Mouse (Mus musculus) lung, adult 2 months (tissue): ENCODE measurements at regions not wholly inside any gene's neighbourhood (a gene's known extent, or its start where the extent isn't known, plus 50 kb on each side); places are given as distances from the start of the nearest gene placed in this dataset.

Experiments used
- DNase-seq: peaks from one replicate; pipeline ENCODE4 v3.0.0; 2022
- H3K4me1 ChIP-seq: fragments of 200-500 bp; 2 replicates; pipeline ENCODE4 v1.6.1; 2011; ENCODE audit warnings: low read length; ENCODE audit not compliant: control insufficient read depth, insufficient read depth
- H3K4me3 ChIP-seq: fragments of 200-500 bp; replicated peaks from 2 replicates; pipeline ENCODE3; 2011; ENCODE audit warnings: low read depth, mild to moderate bottlenecking, control low read depth, low read length; ENCODE audit errors: extremely low read depth
- CTCF ChIP-seq: fragments of 200-500 bp; IDR thresholded peaks from 2 replicates; pipeline ENCODE4 v1.5.1; 2011; ENCODE audit warnings: mild to moderate bottlenecking, low read length, control low read depth; ENCODE audit not compliant: insufficient read depth
- POLR2A ChIP-seq: fragments of 200-500 bp; IDR thresholded peaks from 2 replicates; pipeline ENCODE4 v1.6.1; 2011; ENCODE audit warnings: low read depth, mild to moderate bottlenecking, control low read depth, low read length, borderline replicate concordance; ENCODE audit errors: extremely low read depth
- WGBS: fragments of 180-500 bp; shearing (Covaris S2); methylation state at CpG from one replicate; pipeline ENCODE4 v1.1.7; 2018; 5-methylcytosine and 5-hydroxymethylcytosine counted together

DNA sequence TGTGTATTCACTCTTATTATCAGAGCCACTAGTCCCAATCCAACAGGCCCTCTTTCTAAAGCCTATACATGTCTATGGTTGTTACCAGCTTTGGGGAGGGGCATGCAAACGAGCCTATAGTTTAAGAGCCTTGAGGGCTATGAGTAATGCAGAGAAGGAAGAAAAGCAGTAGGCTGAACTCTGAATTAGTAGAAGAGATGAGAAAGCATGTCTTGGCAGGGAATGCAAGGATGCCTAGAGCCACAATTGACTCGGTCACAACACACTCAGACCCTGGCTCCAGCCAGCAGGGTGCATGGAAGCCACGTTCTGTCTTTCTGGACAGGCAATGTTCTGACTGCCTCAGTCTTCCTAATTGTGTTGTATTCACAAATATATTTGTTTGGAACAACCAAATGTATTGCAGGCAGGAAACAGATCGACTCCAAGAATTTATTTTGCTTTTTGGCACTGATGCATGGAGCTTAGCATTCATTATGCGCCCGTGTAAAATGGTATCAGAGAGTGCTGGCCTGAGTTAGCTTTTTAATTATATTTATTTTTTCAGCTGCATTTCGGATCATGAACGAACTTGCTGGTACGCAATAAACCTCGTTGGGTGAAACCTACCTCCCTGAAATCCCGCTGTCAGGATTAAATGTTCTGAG is 110.2 kb downstream of the Rybp start:
- TF ChIP-seq CTCF (no peak), POLR2A (no peak)
- WGBS: 80% methylated on average over 11 of the region's 11 CpGs
- no peak overlapping the region for H3K4me3 ChIP-seq
- H3K4me1 ChIP-seq: peaks cover 5% of the 10 kb centered on the region
- DNase-seq: no peak

DNA sequence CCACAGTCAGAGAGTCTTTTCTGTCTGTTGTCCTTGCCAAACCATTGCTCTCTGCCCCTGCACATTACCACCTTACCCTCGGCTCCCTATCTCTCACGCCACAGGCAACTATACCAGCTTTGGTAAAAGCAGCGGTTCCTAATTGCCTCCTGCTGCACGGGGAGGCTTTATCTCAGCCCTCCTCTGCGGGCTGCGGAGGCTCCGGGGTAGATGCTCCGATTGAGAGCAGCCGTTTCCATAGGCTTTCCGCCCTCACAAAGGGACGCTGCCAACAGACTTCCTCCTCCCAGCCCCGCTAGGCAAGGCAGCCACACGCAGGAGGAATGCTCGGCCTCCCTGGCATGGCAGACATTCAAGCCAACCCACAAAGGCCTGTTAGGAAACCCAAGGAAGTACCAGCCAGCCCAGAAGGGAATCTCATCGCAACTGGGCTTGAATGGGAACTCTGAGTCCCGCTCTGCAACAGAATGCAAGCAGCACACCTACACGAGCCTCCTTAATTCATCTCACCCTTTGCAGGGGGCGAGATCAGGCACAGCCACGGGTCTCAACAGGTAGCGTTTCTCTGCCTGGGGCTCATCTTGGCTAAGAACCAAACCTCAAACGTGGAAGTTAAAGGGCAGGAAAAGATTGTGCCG is 116.5 kb downstream of the Rybp start:
- 11% methylated on average over 22 of the region's 22 CpGs for WGBS
- TF ChIP-seq POLR2A (no peak), CTCF (no peak)
- DNase-seq: peak; percentile 50
- Histone ChIP-seq H3K4me3 (no peak overlapping the region), H3K4me1 (peaks cover 10% of the 10 kb centered on the region)

DNA sequence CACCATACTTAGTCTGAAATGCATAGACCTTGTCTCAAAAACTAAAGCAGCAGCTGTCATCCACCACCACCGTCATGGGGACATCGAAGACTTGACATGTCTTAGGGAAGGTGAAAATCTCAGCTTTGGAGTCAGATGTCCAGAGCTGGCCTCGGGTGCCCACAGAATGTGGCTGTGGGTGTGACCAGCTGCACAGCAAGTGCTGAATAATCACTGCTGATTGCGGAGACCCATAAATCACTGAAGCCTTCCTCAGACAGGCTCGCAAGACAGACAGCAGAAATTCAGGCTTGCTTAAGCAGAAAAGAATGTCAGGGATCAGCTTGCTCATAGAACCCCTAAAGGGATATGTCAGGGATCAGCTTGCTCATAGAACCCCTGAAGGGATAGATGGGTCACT is 120.0 kb downstream of the Rybp start:
- Histone ChIP-seq H3K4me1 (peaks cover 21% of the 10 kb centered on the region), H3K4me3 (no peak overlapping the region)
- no peak for TF ChIP-seq CTCF
- no peak for TF ChIP-seq POLR2A
- no peak for DNase-seq
- 79% methylated on average over 5 of the region's 5 CpGs for WGBS

GRCm38 (mm10) chr6:100165746-100166145 is 121.5 kb downstream of the Rybp start:
- DNase-seq: no peak
- 90% methylated on average over 3 of the region's 3 CpGs for WGBS
- peaks cover 16% of the 10 kb centered on the region for H3K4me1 ChIP-seq
- no peak overlapping the region for H3K4me3 ChIP-seq
- TF ChIP-seq CTCF (no peak), POLR2A (no peak)

GRCm38 (mm10) chr6:100164162-100164561 is 123.1 kb downstream of the Rybp start:
- DNase-seq: no peak
- 63% methylated on average over 4 of the region's 4 CpGs for WGBS
- TF ChIP-seq CTCF: no peak
- Histone ChIP-seq H3K4me1 (peaks cover 12% of the 10 kb centered on the region), H3K4me3 (no peak overlapping the region)

- WGBS: 51% methylated on average over 5 of the region's 5 CpGs
- DNase-seq: no peak
- TF ChIP-seq POLR2A: no peak
- peaks cover 12% of the 10 kb centered on the region for H3K4me1 ChIP-seq
- no peak overlapping the region for H3K4me3 ChIP-seq
Observed at GRCm38 (mm10) chr6:100163814-100164130, 123.5 kb downstream of the Rybp start.

DNA sequence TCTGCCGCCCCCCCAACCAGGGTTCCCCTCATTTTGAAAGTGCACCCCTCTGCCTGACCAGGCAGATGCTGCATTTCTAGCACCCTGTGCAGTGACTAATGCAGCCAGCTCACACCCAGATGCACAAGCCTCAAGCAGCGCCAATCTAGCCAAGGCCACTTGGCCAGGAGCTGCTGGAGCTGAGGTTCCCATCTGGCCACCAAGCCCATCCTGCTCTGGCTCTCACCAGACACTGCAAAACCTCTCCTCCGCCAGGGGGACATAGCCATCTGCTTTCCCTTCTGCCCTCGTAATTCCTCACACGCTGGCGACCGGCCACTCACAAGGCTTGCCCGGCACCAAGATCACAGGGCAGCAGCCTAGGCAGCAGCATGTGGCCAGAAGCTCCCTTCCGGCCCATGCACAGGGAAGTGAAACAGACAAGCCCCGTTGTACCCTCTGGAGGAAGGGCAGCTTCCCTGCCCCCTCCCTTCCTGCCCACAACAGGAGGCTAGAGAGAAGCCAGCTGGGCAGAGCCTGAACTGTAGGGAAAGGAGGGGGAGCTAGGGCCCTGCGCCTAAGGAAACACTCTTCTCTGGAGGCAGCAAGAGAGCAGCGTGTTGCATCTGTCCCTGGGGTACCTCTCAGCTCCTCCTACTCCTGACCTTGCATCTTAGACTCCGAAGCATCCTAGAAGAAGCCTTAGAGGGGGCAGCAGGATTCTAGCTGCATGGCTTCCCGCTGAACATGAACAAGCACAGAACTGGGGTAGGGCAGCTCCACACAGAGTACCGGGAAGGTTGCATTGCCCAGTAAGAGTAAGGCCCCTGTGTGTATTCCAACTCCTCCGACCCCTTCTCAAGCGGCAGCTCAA is 124.1 kb downstream of the Rybp start:
- H3K4me1 ChIP-seq: peaks cover 12% of the 10 kb centered on the region
- DNase-seq: peak; percentile 66
- WGBS: 13% methylated on average over 17 of the region's 17 CpGs
- TF ChIP-seq CTCF (peak; percentile 70), POLR2A (no peak)
- H3K4me3 ChIP-seq: no peak overlapping the region

- 67% methylated on average over 8 of the region's 8 CpGs for WGBS
- H3K4me3 ChIP-seq: no peak overlapping the region
- H3K4me1 ChIP-seq: peaks cover 16% of the 10 kb centered on the region
- TF ChIP-seq POLR2A: no peak
- TF ChIP-seq CTCF: no peak
- no peak for DNase-seq
Observed at GRCm38 (mm10) chr6:100160670-100161069, 126.6 kb downstream of the Rybp start.

GRCm38 (mm10) chr6:100159817-100160216 is 127.5 kb downstream of the Rybp start:
- H3K4me3 ChIP-seq: no peak overlapping the region
- WGBS: 67% methylated on average over 4 of the region's 4 CpGs
- peaks cover 18% of the 10 kb centered on the region for H3K4me1 ChIP-seq
- TF ChIP-seq POLR2A (no peak), CTCF (no peak)
- DNase-seq: no peak

- no peak for DNase-seq
- 56% methylated on average over 1 of the region's 1 CpGs for WGBS
- Histone ChIP-seq H3K4me1 (peaks cover 18% of the 10 kb centered on the region), H3K4me3 (no peak overlapping the region)
- TF ChIP-seq CTCF (no peak), POLR2A (no peak)
Observed at GRCm38 (mm10) chr6:100159246-100159645, 128.0 kb downstream of the Rybp start.
